Mouse (Mus musculus): ENCODE measurements around the gene Tapbp.

Tapbp gene

GRCm38 (mm10) chr17:33924577-33925283, 9.0 kb downstream of the Tapbp start:
- DNase-seq (ENCODE audit: low spot score) = no peak

DNA sequence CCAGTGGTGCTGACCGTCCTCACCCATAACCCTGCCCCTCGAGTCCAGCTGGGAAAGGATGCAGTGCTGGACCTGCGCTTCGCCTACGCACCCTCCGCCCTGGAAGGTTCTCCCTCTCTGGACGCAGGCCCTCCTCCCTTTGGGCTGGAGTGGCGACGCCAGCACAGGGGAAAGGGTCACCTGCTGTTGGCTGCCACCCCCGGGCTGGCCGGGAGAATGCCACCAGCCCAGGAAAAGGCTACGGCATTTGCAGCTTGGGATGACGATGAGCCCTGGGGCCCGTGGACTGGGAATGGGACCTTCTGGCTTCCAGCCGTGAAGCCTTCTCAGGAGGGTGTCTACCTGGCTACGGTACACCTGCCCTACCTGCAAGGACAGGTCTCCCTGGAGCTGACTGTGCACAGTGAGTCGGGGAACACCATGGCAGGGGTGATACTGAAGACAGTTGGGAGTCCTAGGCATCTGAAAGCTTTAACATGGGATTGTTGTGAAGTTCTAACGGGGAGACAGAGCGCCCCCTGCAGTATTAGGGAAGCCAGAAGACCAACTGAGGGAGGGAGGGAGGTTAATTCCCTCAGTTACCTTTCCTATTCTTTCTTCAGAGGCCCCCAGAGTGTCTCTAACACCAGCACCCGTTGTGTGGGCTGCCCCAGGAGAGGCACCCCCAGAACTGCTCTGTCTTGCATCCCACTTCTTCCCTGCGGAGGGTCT, 9.9 kb downstream of the Tapbp start:
- no peak for DNase-seq (ENCODE audit: low spot score)

GRCm38 (mm10) chr17:33926207-33926932, 10.7 kb downstream of the Tapbp start:
- peak; percentile 45 for DNase-seq (ENCODE audit: low spot score)

- DNase-seq (ENCODE audit: low spot score) = no peak
Observed at GRCm38 (mm10) chr17:33928251-33928947, 12.7 kb downstream of the Tapbp start.

DNA sequence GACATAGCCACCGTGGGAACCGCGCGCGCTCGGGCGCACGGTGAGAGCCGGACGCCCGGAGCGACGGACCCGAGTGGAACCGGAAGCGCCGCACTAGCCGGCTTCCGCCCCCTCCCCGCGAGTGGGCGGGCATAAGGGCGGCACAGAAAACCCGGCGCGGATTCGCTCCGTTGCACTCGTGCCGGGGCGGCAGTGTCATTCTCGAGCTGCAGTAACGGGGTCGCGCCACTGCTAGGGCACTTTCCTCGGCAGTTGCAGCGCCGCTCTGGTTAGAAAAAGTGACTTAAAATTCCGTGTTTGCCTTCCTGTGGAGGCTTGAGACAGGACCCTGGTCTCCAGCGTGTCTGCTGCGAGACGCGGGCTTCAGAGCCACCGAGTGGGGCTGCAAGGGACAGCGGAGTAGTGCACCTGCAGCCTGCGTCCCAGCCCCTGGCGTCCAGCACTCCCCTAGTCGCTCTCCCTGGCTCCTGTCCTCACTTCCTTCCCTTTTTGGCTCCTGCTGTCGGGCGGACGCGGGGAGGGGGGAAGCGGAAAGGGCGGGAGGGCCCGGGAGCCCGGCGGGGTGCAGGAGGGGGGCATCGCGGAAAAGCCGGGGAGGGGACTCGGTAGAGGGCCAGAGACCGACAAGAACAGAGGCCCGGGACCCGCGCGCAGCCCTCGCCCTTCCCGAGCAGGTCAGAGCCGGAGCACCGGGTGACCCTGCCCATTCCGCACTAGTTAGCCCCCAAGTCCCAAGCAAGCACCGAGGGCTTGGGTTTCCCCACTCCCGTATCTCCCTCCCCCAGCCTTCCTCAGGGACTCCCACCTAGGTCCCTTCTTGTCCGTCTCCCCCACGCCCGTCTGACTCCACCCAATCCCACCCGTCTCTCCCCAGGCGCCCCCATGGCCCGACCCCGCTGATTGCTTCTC, 13.9 kb downstream of the Tapbp start, which contains the start of gene Rgl2:
Gene Rgl2 (plus strand): TSS at position 173 of the 909 bp plus-strand sequence.
- peak; percentile 95 for DNase-seq (ENCODE audit: low spot score)

- DNase-seq (ENCODE audit: low spot score) = peak; percentile 51
Observed at GRCm38 (mm10) chr17:33930280-33931158, 14.8 kb downstream of the Tapbp start.

DNA sequence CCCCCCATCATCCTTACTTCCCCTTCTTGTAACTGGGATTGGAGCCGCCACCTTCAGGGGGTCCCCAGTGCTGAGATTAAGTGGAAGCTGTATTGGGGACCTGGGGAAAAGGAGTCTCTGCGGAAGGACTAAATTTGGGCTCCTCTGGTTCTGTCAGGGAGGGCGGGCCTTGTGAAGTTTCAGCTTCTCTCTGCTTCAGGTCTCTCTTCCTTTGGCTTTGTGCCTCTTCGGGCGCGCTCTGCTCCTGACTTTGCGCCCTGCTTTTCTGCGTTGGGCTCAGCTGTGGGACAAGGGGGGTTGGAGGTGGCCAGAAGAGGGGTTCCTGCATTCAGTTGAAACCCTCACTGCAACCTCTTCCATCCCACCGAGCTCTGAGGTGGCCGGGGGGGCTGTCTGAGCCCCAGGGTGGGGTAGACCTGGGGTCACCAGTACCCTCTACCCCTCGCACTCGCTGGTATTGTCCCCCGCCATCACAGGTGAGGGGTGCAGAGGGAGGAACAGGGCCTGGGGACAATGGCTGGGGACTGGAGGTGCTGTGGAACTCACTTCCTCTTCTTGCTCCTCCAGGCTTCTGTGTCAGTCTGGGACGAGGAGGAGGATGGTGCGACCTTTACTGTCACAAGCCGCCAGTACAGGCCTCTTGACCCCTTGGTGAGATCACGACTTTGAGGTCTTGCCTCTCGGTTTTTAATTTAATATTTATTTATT, 15.6 kb downstream of the Tapbp start:
- DNase-seq (ENCODE audit: low spot score) = no peak

DNA sequence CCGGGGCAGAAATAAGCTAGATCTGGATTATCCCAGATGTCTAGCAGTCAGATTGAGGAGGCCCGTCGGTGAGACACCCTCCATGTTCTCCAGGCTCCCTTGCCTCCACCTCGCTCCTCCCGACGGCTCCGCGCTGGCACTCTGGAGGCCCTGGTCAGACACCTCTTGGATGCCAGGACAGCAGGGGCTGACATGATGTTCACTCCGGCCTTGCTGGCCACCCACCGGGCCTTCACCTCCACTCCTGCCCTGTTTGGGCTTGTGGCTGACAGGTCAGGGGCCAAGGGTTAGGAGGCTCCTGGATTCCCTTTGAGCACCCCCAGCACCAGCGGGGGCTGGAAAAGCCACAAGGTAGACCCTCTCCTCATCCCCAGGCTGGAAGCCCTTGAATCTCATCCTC, 16.2 kb downstream of the Tapbp start:
- no peak for DNase-seq (ENCODE audit: low spot score)

DNA sequence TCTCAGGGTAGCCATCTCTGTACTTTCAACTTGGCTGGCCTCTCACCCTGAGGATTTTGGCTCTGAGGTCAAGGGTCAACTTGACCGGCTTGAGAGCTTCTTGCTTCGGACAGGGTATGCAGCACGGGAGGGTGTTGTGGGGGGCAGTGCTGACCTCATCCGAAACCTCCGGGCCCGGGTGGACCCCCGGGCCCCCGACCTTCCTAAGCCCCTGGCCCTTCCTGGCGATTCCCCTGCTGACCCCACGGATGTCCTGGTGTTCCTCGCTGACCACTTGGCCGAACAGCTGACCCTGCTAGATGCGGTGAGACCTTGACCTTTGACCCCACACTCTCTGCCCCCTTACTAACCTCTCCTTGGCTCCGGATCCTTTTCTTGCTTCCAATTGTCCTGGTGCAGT, 16.7 kb downstream of the Tapbp start:
- no peak for DNase-seq (ENCODE audit: low spot score)

GRCm38 (mm10) chr17:33932970-33933369, 17.3 kb downstream of the Tapbp start:
- DNase-seq (ENCODE audit: low spot score) = no peak

DNA sequence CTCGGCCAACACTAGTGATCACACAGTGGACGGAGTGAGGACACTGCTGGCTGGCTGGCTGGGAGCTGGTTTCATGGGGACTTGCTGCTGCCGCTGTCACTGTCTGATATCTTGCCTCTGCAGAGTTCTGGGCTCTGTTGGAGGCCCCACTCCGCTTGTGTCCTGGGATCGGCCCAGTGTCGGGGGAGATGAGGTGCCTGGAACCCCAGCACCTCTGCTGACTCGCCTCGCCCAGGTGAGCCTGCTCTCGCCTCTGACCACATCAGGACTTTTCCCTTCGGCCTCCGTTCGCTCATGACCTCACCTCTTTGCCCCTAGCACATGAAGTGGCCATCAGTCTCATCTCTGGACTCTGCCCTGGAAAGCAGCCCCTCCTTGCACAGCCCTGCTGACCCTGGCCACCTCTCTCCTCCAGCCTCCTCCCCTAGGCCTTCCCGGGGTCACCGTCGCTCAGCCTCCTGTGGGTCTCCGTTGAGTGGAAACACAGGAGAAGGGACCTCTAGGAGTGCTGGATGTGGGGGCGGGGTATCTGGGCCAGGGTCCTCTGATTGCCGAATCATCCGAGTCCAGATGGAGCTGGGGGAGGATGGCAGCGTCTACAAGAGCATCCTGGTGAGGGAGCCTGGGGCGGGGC, 19.8 kb downstream of the Tapbp start:
- DNase-seq (ENCODE audit: low spot score) = no peak

- no peak for DNase-seq (ENCODE audit: low spot score)
Observed at GRCm38 (mm10) chr17:33936993-33937392, 21.3 kb downstream of the Tapbp start.

- DNase-seq (ENCODE audit: low spot score) = no peak
Observed at GRCm38 (mm10) chr17:33938783-33939182, 23.1 kb downstream of the Tapbp start.

GRCm38 (mm10) chr17:33940206-33940805, 24.6 kb downstream of the Tapbp start, which contains the start of the genes Pfdn6 and Wdr46:
TSS of gene Pfdn6 (minus strand) at chr17:33940343.
TSS of gene Wdr46 (plus strand) at chr17:33940660.
- peak; percentile 97 for DNase-seq (ENCODE audit: low spot score)

- no peak for DNase-seq (ENCODE audit: low spot score)
Observed at GRCm38 (mm10) chr17:33940981-33941380, 25.3 kb downstream of the Tapbp start.

DNA sequence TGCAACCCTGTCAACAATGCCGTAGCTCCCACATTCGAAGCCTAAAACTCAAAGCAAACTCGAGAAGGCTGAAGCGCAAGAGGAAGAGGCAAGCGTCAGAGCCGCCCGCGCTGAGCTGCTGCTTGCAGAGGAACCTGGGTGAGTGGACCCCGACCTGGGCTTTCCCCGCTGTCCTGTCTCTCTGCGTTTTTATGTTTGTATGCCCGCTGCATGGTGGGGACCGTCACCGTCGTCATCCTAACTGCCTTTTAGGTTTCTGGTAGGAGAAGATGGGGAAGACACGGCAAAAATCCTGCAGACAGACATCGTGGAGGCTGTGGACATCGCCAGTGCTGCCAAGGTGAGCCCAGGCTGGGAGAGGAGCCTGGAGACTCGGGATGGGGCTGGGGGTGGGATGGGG, 25.7 kb downstream of the Tapbp start:
- DNase-seq (ENCODE audit: low spot score) = no peak

DNA sequence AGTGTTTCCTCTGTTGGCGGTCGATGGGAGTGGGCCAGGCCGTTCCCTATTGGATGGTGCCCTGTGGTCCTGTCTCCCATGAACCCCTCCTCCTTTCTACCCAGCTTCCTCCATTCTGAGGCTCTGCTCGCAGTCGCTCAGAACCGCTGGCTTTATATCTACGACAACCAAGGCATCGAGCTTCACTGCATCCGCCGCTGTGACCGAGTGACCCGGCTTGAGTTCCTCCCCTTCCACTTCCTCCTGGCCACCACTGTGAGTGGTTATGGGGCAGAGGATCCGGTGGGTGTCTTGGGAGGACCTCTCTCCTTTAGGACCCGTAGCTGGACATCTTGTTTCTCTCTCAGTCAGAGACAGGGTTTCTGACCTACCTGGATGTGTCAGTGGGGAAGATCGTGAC, 27.8 kb downstream of the Tapbp start:
- no peak for DNase-seq (ENCODE audit: low spot score)

DNA sequence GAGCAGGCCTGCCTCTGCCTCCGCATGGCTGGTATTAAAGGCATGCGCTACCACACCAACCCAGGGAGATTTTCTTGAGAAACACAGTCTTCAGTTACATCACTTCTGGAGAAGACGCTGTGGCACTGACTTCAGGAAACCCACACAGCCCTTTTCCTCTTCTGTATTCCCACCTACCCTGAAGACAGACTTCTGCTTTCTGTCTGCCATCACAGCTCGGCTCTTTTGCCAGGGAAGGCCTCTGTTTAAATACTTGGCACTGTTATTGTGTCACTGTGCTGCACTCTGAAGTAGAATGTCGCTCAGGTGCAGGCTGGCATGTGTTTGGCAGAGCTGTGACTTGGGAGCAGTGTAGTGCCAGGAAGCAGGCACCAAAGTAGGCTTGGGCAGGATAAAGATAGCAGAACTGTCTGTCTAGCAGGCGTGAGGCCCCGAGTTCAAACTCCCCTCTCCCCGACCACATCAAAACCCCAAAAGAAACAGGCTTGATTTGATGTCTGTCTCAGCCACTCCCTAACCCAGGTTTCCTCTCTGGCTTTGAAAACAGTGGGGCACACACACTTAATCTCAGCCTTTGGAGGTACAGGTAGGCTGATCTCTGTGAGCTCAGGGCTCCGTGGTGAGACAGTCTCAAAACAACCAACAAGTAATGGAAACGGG, 31.9 kb downstream of the Tapbp start:
- no peak for DNase-seq (ENCODE audit: low spot score)

All from embryo, embryonic 10.5 days (tissue).